Mouse (Mus musculus): ENCODE results near the gene Dohh. TPM values are rescaled to one million over a fixed set of nuclear protein-coding genes. Genes with fewer than 3 reads are reported as not detected.

The Dohh gene
- polyA plus RNA-seq, 1 experiment from 2014 or later: 101 TPM

DNA sequence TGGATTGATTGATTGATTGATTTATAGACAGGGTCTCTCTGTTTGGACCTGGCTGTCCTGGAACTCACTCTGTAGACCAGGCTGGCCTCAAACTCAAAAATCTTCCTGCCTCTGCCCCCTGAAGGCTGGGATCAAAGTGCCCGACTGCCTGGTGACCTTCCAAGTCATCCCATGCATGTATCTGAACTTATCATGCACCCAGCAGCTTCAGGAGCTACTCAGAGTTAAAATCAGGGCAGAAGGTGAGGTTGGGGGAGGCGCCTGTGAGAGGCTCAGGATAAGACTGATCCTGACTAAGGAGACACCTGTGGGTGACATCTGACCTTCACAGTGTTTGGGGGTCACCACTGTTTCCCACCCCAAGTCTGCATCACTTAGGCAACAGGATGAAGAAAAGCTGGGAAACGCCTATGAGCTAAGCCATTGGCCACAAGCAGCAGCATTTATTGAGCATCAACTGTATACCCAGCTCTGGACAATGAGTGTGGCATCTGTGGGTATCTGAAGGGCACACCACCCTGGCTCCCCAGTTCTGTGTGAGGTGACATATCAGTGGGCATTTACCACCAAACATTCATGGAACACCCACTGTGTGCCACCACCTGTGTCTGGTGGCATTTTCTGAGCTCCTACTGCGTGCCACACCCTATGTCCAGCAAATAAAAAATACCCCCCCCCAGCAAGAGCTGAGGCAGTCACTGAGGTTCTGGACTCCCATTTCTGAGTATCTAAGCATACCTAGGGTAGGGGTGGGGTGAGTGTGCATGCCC lies 39.4 kb downstream of the Dohh start:
- peaks cover 51% of the 10 kb centered on the region for H3K4me1 ChIP-seq
- H3K4me3 ChIP-seq (replicated peaks): no peak overlapping the region
- no peak for ATAC-seq (ENCODE audit: low FRiP score)
- peaks cover 13% of the 10 kb centered on the region for H3K27me3 ChIP-seq (replicated peaks)
- H3K9me3 ChIP-seq (replicated peaks): no peaks in the 10 kb centered on the region
- H3K4me2 ChIP-seq: peak overlapping the region; percentile 81
- WGBS: 75% methylated on average over 4 of the region's 4 CpGs
- H3K9ac ChIP-seq (replicated peaks): no peak overlapping the region
- H3K36me3 ChIP-seq: peaks cover 12% of the 10 kb centered on the region; the same call in 1 of the 2 replicates
- H3K27ac ChIP-seq (replicated peaks): peak overlapping the region; percentile 57

DNA sequence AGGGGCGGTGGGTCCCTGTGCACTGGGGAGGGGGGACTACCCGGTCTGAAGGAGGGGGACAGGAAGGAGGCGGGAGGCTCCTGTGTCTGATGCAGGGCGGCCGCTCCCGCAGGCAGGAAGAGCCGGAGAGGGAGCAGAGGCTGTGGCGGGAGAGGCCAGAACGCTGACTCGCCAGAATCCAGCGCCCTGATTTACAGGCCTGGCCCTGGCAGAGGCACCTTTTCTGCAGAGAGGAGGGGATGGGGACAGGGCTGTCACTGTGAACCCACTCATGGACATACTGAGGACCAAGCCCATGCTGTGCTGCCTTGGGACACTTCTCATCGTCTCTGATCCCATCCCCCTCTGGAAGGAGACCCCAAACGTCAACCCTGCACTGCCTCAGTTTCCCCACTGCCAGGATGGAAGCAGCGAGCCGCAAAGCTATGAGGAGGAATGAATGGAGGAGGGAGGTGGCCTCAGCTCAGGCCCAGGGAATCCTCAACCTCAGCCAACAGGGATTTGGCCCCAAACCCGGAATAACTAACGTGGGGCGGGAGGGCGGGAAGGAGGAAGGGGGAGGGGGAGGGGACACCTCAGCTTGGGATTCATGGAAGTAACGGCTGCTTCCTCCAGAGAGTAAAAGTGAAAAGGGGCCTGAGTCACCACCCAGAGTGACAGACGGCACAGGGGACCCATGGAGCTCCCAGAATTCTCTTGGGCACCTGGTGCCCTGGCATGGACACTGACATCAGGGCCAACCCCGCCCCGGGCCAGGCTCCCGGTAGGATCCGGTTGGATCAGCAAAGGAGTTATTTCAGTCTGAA lies 40.2 kb downstream of the Dohh start:
- no peaks in the 10 kb centered on the region for H3K9me3 ChIP-seq (replicated peaks)
- H3K27ac ChIP-seq (replicated peaks): peak overlapping the region; percentile 57
- H3K4me3 ChIP-seq (replicated peaks): 0 out of 2 replicates have a peak overlapping the region, but pooled peaks have one; percentile 9
- H3K36me3 ChIP-seq: peaks cover 7% of the 10 kb centered on the region; the same call in 1 of the 2 replicates
- no peak overlapping the region for H3K9ac ChIP-seq (replicated peaks)
- H3K4me1 ChIP-seq: peaks cover 52% of the 10 kb centered on the region
- peak overlapping the region; percentile 81 for H3K4me2 ChIP-seq
- H3K27me3 ChIP-seq (replicated peaks): peaks cover 13% of the 10 kb centered on the region
- WGBS: 5% methylated on average over 25 of the region's 25 CpGs
- peak; percentile 6; the same call in 1 of the 2 replicates for ATAC-seq (ENCODE audit: low FRiP score)

DNA sequence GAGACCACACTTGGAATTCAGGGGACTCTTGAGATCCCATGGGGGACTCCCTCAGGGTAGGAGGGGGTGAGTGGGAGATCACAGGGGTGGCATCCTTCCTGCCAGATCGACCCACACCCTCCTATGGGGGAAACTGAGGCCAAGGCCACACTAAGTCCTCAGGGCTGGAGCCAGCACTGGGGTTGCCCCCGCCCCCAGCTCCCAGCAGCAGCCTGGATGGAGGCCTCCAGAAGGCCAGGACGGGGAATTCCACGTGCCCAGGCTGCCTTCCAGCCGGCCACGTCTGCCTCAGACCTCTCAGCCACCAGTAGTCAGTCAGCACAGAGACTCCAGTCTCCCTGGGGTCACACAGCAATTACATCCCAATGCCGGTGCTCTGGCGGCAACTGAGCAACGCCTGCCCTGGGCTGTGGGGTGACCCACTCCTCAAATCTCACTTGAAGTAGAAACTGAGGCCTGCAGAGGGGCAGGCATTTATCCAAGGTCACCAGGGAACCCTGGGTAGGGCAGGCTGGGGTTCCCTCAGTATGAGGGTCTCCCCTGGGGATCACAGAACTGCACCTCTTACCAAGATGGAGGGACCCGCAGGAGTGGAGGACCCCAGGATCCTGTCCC lies 41.1 kb downstream of the Dohh start:
- H3K27me3 ChIP-seq (replicated peaks): peaks cover 13% of the 10 kb centered on the region
- peak overlapping the region; percentile 57; the same call in 1 of the 2 replicates for H3K27ac ChIP-seq (replicated peaks)
- no peaks in the 10 kb centered on the region for H3K9me3 ChIP-seq (replicated peaks)
- 29% methylated on average over 8 of the region's 10 CpGs for WGBS
- peak overlapping the region; percentile 46; the same call in 1 of the 2 replicates for H3K4me3 ChIP-seq (replicated peaks)
- peak overlapping the region; percentile 81 for H3K4me2 ChIP-seq
- peak overlapping the region; percentile 55; the same call in 1 of the 2 replicates for H3K9ac ChIP-seq (replicated peaks)
- H3K36me3 ChIP-seq: no peaks in the 10 kb centered on the region
- H3K4me1 ChIP-seq: peaks cover 55% of the 10 kb centered on the region
- ATAC-seq (ENCODE audit: low FRiP score): no peak

DNA sequence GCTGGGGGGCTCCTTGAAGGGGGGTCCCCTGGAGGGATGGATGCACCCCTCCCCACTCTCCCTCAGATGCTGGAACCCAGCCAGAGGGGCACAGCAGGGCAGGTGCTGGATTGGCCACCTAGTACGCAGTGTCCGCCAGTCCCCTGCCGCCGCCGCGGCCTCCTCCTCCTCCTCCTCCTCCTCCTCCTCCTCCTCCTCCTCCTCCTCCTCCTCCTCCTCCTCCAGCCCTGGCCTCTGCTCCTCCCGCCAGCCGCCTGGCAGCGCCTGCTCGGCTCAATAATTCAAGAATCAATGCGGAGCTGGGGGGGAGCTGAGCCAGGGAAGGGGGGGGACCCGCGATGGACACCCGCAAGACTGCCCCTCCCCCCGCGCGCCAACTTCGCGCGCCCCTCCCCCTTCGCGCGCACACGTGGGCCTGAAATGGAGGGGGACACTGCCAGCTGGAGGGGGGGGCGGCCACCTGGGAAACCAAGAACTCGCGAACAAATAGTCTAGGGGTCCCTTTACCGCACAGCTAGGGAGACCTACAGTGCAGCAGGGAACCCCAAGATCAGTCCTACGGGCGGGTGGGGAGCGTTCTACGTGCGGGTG lies 41.9 kb downstream of the Dohh start:
- peak overlapping the region; percentile 46 for H3K4me3 ChIP-seq (replicated peaks)
- no peaks in the 10 kb centered on the region for H3K9me3 ChIP-seq (replicated peaks)
- 1% methylated on average over 21 of the region's 33 CpGs for WGBS
- H3K9ac ChIP-seq (replicated peaks): peak overlapping the region; percentile 55
- H3K4me2 ChIP-seq: peak overlapping the region; percentile 81
- H3K36me3 ChIP-seq: no peaks in the 10 kb centered on the region
- H3K27ac ChIP-seq (replicated peaks): 0 out of 2 replicates have a peak overlapping the region, but pooled peaks have one; percentile 57
- H3K27me3 ChIP-seq (replicated peaks): peaks cover 13% of the 10 kb centered on the region
- ATAC-seq (ENCODE audit: low FRiP score): no peak
- H3K4me1 ChIP-seq: peaks cover 59% of the 10 kb centered on the region

DNA sequence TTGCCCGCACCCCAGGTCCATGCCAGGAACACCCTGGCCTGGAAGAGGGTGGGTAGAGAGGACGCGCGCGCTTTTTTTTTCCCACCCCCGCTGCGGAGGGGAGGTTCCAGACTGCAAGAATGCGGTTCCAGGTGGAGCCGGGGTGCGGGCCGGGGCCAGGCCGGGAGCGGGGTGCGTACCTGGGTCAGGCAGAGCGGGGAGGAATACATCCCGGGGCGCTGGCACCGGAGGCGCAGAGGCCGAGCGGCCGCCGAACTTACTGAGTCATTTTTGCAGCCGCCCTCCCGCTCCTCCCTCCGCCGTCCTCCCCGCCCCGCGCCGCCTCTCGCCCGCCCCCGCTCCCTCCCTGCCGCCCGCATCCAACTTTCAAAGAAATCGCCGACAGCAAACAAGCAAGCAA lies 42.7 kb downstream of the Dohh start:
- Histone ChIP-seq H3K36me3 (no peaks in the 10 kb centered on the region), H3K4me3 (replicated peaks) (peak overlapping the region; percentile 46), H3K9ac (replicated peaks) (peak overlapping the region; percentile 55), H3K9me3 (replicated peaks) (no peaks in the 10 kb centered on the region), H3K4me1 (peaks cover 66% of the 10 kb centered on the region), H3K27me3 (replicated peaks) (peaks cover 13% of the 10 kb centered on the region), H3K4me2 (peak overlapping the region; percentile 81), H3K27ac (replicated peaks) (0 out of 2 replicates have a peak overlapping the region, but pooled peaks have one; percentile 23)
- under 1% methylated on average over 32 of the region's 38 CpGs for WGBS
- ATAC-seq (ENCODE audit: low FRiP score): no peak

DNA sequence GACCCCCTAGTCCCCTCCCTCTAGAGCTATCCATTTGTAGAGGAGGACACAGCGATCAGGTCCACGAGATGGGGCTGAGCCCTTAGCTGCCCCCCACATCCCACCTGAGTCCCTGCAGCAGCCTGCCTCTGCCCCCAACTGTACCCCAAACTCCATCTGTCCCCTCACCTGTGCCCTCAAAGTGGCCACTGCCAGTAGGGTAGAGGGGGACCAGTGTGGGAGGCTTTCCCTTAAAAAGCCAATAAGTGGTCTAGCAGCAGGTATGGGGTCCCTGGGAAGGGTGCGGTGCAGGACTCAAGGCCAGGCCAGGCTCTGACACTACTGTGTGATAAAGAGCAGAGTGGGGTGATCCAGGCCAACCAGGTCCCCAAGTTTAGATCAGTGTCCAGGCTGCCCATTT lies 43.1 kb downstream of the Dohh start:
- Histone ChIP-seq H3K4me1 (peaks cover 67% of the 10 kb centered on the region), H3K4me3 (replicated peaks) (peak overlapping the region; percentile 46), H3K27me3 (replicated peaks) (peaks cover 13% of the 10 kb centered on the region), H3K9me3 (replicated peaks) (no peaks in the 10 kb centered on the region), H3K27ac (replicated peaks) (no peak overlapping the region), H3K9ac (replicated peaks) (peak overlapping the region; percentile 55), H3K36me3 (no peaks in the 10 kb centered on the region), H3K4me2 (peak overlapping the region; percentile 81)
- no peak for ATAC-seq (ENCODE audit: low FRiP score)
- 39% methylated on average over 3 of the region's 3 CpGs for WGBS

DNA sequence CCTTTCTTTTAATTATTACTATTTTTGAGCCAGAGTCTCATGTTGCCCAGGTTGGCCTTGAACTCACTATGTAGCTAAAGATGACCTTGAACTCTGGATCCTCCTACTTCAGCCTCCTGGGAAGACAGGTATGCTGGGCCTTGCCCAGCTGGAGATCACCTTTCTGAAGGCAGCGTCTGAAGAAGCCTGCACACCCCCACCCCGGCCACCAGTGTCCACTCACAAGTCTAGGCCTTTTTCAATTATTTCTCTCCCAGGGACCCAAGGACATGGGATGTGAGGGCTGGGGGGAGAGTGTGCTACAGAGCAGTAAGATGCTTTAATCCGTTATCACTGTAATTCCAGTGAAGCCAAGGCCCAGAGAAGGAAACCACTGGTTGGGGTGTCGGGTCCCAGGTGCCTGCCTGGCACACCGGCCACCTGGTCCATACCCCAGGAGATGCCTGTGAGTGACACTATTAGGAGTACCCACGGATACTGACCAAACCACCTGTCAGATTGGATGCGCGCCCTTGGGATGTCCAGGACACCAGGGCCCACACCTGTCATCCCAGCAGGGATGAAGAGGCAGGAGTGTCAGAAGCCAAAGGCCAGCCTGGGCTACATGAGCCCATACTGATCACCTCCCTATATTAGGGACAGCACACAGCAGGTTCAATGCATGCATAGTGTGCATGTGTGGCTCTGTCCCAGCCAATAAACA lies 43.7 kb downstream of the Dohh start:
- Histone ChIP-seq H3K4me2 (no peak overlapping the region), H3K36me3 (no peaks in the 10 kb centered on the region), H3K4me1 (peaks cover 71% of the 10 kb centered on the region), H3K9me3 (replicated peaks) (no peaks in the 10 kb centered on the region), H3K9ac (replicated peaks) (no peak overlapping the region), H3K27ac (replicated peaks) (no peak overlapping the region), H3K4me3 (replicated peaks) (no peak overlapping the region), H3K27me3 (replicated peaks) (peaks cover 13% of the 10 kb centered on the region)
- no peak for ATAC-seq (ENCODE audit: low FRiP score)
- 81% methylated on average over 8 of the region's 8 CpGs for WGBS

DNA sequence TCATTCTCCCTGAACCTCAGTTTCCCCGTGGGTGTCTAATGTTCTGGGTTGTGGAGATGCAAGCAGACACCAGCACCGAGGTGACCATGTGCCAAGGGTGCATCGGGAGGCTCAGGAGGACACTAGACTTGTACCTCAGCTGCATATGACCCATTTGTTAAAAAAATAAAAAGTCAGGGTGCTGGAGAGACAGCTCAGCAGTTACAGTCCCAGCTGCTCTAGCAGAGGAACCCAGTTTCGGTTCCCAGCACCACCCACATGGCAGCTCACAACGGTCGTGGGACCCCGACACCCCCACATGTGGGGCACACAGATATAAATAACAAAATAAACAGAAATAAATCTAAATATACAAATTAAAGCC lies 44.3 kb downstream of the Dohh start:
- Histone ChIP-seq H3K27me3 (replicated peaks) (peaks cover 13% of the 10 kb centered on the region), H3K4me1 (peaks cover 76% of the 10 kb centered on the region), H3K36me3 (no peaks in the 10 kb centered on the region), H3K27ac (replicated peaks) (no peak overlapping the region), H3K4me2 (no peak overlapping the region), H3K9me3 (replicated peaks) (no peaks in the 10 kb centered on the region), H3K9ac (replicated peaks) (no peak overlapping the region), H3K4me3 (replicated peaks) (no peak overlapping the region)
- 94% methylated on average over 7 of the region's 7 CpGs for WGBS
- no peak for ATAC-seq (ENCODE audit: low FRiP score)

DNA sequence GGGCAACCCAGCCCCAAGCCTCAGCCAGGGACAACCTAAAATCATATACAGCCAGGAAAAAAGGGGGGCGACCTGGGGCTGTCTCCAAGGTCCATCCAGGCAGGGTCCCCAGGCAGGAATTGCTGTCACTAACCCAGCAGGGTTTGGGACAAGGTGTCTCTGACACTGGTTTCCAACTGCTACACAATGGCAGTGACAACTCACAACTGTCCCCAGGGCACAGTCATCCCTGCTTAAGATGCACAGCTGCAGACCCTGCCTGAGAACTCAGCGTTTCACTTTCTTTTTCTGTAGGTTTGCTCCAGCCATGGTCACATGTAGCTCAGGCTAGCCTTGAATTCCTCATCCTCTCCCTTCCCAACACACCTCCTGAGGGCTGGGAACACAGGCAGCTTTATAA lies 44.9 kb downstream of the Dohh start:
- peak overlapping the region; percentile 97; the same call in 1 of the 2 replicates for H3K27ac ChIP-seq (replicated peaks)
- 28% methylated on average over 2 of the region's 2 CpGs for WGBS
- H3K9me3 ChIP-seq (replicated peaks): no peaks in the 10 kb centered on the region
- H3K27me3 ChIP-seq (replicated peaks): peaks cover 13% of the 10 kb centered on the region
- no peak overlapping the region for H3K9ac ChIP-seq (replicated peaks)
- no peak for ATAC-seq (ENCODE audit: low FRiP score)
- H3K4me1 ChIP-seq: peaks cover 79% of the 10 kb centered on the region
- peak overlapping the region; percentile 92 for H3K4me2 ChIP-seq
- peak overlapping the region; percentile 76 for H3K4me3 ChIP-seq (replicated peaks)
- no peaks in the 10 kb centered on the region for H3K36me3 ChIP-seq

DNA sequence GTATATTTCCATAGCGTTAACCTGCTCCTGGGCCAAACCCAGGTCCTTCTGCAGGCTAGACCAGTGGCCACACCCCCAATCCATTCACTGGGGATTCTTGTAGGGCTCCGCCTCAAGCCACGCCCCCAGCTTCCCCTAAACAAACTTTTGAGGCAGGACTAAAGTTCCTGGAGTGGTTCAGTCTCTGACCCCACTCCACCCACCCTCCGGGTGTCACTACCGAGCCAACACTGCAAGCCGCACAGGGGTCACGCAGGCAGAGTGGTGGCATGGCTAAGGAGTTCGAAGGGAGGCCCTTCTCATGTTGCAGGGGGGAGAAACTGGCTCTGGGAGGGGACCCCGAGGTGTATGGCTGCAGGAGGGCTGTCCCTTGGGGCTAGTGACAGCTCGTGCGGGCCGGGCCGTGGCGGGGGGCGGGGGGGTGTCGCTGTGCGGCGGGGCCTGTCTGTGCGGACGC lies 45.4 kb downstream of the Dohh start:
- H3K27me3 ChIP-seq (replicated peaks): peaks cover 13% of the 10 kb centered on the region
- H3K4me2 ChIP-seq: peak overlapping the region; percentile 92
- 0 out of 2 replicates have a peak, but pooled peaks have one; percentile 1 for ATAC-seq (ENCODE audit: low FRiP score)
- peak overlapping the region; percentile 76 for H3K4me3 ChIP-seq (replicated peaks)
- 0% methylated on average over 20 of the region's 20 CpGs for WGBS
- H3K4me1 ChIP-seq: peaks cover 79% of the 10 kb centered on the region
- no peaks in the 10 kb centered on the region for H3K36me3 ChIP-seq
- H3K27ac ChIP-seq (replicated peaks): peak overlapping the region; percentile 97
- H3K9me3 ChIP-seq (replicated peaks): no peaks in the 10 kb centered on the region
- peak overlapping the region; percentile 79 for H3K9ac ChIP-seq (replicated peaks)

Measured in neural tube, embryonic 15.5 days (tissue).